Mouse (Mus musculus) testis, postnatal 10 days (tissue): Measurements from ENCODE around the gene Aff4.
A peak's percentile ranks its signal among the peaks of the same experiment; 100 is the strongest.

Source experiments
- DNase-seq: peaks from one replicate; pipeline ENCODE4 v3.0.0; 2021; ENCODE audit warnings: low spot score

Gene Aff4

GRCm38 (mm10) chr11:53427993-53428715, 77.5 kb downstream of the Aff4 start:
- no peak for DNase-seq

GRCm38 (mm10) chr11:53428716-53429057, 78.1 kb downstream of the Aff4 start:
- no peak for DNase-seq

GRCm38 (mm10) chr11:53429182-53429581, 78.5 kb downstream of the Aff4 start:
- no peak for DNase-seq

- DNase-seq, result no peak
These were observed 79.7 kb downstream of the Aff4 start for GRCm38 (mm10) chr11:53430300-53430669.

- DNase-seq, result peak; percentile 99
These were observed 80.2 kb downstream of the Aff4 start, which contains the start of the genes Uqcrq and Gdf9 for GRCm38 (mm10) chr11:53430670-53431346. TSS of gene Uqcrq (minus strand) at chr11:53430831. TSS of gene Gdf9 (plus strand) at chr11:53431023.

- DNase-seq, result no peak
These were observed 80.9 kb downstream of the Aff4 start for GRCm38 (mm10) chr11:53431347-53432056.

GRCm38 (mm10) chr11:53433057-53433456, 82.4 kb downstream of the Aff4 start:
- DNase-seq, result no peak

- DNase-seq, result no peak
These were observed 84.9 kb downstream of the Aff4 start for GRCm38 (mm10) chr11:53435504-53435903.

GRCm38 (mm10) chr11:53436338-53436737, 85.7 kb downstream of the Aff4 start:
- no peak for DNase-seq

- DNase-seq, result peak; percentile 55
These were observed 91.3 kb downstream of the Aff4 start for GRCm38 (mm10) chr11:53441921-53442320.

- DNase-seq, result no peak
These were observed 93.2 kb downstream of the Aff4 start for GRCm38 (mm10) chr11:53443861-53444260.

GRCm38 (mm10) chr11:53445562-53445961, 94.9 kb downstream of the Aff4 start:
- no peak for DNase-seq

- no peak for DNase-seq
These were observed 95.5 kb downstream of the Aff4 start for GRCm38 (mm10) chr11:53446183-53446582.

GRCm38 (mm10) chr11:53447996-53448395, 97.4 kb downstream of the Aff4 start:
- no peak for DNase-seq

GRCm38 (mm10) chr11:53448529-53448928, 97.9 kb downstream of the Aff4 start:
- no peak for DNase-seq

- DNase-seq, result no peak
These were observed 99.6 kb downstream of the Aff4 start for GRCm38 (mm10) chr11:53450070-53450705.

GRCm38 (mm10) chr11:53451361-53451760, 100.7 kb downstream of the Aff4 start:
- DNase-seq, result no peak

- no peak for DNase-seq
These were observed 101.8 kb downstream of the Aff4 start for GRCm38 (mm10) chr11:53452396-53452795.

GRCm38 (mm10) chr11:53453031-53453430, 102.4 kb downstream of the Aff4 start:
- no peak for DNase-seq

GRCm38 (mm10) chr11:53456474-53457371, 106.1 kb downstream of the Aff4 start, which contains the start of the genes Gm10447 and Shroom1:
TSS of gene Gm10447 (minus strand) at chr11:53457110.
TSS of gene Shroom1 (plus strand) at chr11:53457205.
- peak; percentile 63 for DNase-seq

GRCm38 (mm10) chr11:53457372-53457954, 106.8 kb downstream of the Aff4 start:
- DNase-seq, result no peak
